Mouse (Mus musculus) MEL (cell line): ENCODE results near the gene Nckap5l. TPM values are rescaled to one million over a fixed set of nuclear protein-coding genes. Genes with fewer than 3 reads are reported as not detected.

Experiments used
- DNase-seq: peaks from one replicate; pipeline ENCODE4 v3.0.0; 2011; ENCODE audit warnings: low read depth, low spot score
- H3K27ac ChIP-seq: 2 replicates; pipeline ENCODE4 v1.5.1; 2012; ENCODE audit warnings: low read depth, mild to moderate bottlenecking, control low read depth, low read length, moderate library complexity; ENCODE audit not compliant: control insufficient read depth
- H3K27me3 ChIP-seq, 2 experiments: fragments of 150-350 bp in 1 of 2; sonication (generic) in 1 of 2; 2 replicates each; pipeline ENCODE4 v1.6.1; 2012; ENCODE audit warnings: low read length in 2 of 2, mild to moderate bottlenecking in 2 of 2, improper control_type of control experiment in 1 of 2, moderate library complexity in 1 of 2; ENCODE audit not compliant: insufficient read depth in 2 of 2, control insufficient read depth in 1 of 2
- H3K36me3 ChIP-seq, 2 experiments: 2 replicates each; pipeline ENCODE4 v1.6.1; 2012 to 2014; ENCODE audit warnings: low read length in 2 of 2, improper control_type of control experiment in 1 of 2, inconsistent platforms in 1 of 2, mild to moderate bottlenecking in 1 of 2; ENCODE audit not compliant: insufficient read depth in 2 of 2, control insufficient read depth in 1 of 2
- H3K4me1 ChIP-seq, 2 experiments: fragments of 150-350 bp in 1 of 2; sonication (generic) in 1 of 2; 2 replicates each; pipeline ENCODE4 v1.6.1; 2012; ENCODE audit warnings: low read length in 2 of 2, improper control_type of control experiment in 1 of 2, mild to moderate bottlenecking in 1 of 2; ENCODE audit not compliant: insufficient read depth in 2 of 2, control insufficient read depth in 1 of 2
- H3K4me3 ChIP-seq, 2 experiments: fragments of 150-350 bp in 1 of 2; sonication (generic) in 1 of 2; 2 replicates each; pipeline ENCODE4 v1.5.1; 2012; ENCODE audit warnings: low read depth in 2 of 2, low read length in 2 of 2, mild to moderate bottlenecking in 2 of 2, moderate library complexity in 2 of 2, control low read depth in 1 of 2, improper control_type of control experiment in 1 of 2; ENCODE audit not compliant: control insufficient read depth in 1 of 2, insufficient read depth in 1 of 2
- H3K79me2 ChIP-seq: 2 replicates; pipeline ENCODE4 v1.6.1; 2012; ENCODE audit warnings: mild to moderate bottlenecking, low read length, moderate library complexity; ENCODE audit not compliant: control insufficient read depth, poor library complexity, insufficient read depth
- H3K9ac ChIP-seq: 2 replicates; pipeline ENCODE4 v1.6.1; 2012; ENCODE audit warnings: low read depth, mild to moderate bottlenecking, control low read depth, low read length, moderate library complexity; ENCODE audit not compliant: control insufficient read depth, poor library complexity, severe bottlenecking
- H3K9me3 ChIP-seq: fragments of 150-350 bp; sonication (generic); replicated peaks from 2 replicates; pipeline ENCODE4 v1.6.1; 2012; ENCODE audit warnings: mild to moderate bottlenecking, low read length, improper control_type of control experiment, moderate library complexity; ENCODE audit not compliant: insufficient read depth
- CHD2 ChIP-seq: IDR thresholded peaks from 2 replicates; pipeline ENCODE4 v1.6.1; 2011; ENCODE audit warnings: low read length, improper control_type of control experiment
- ELF1 ChIP-seq: IDR thresholded peaks from 2 replicates; pipeline ENCODE4 v1.6.1; 2014; ENCODE audit warnings: low read depth, mild to moderate bottlenecking, inconsistent platforms, low read length, improper control_type of control experiment, moderate library complexity
- ETS1 ChIP-seq: IDR thresholded peaks from 2 replicates; pipeline ENCODE4 v1.6.1; 2012; ENCODE audit warnings: low read depth, mild to moderate bottlenecking, inconsistent platforms, low read length, improper control_type of control experiment, moderate library complexity
- GABPA ChIP-seq: IDR thresholded peaks from 2 replicates; pipeline ENCODE4 v1.6.1; 2012; ENCODE audit warnings: low read depth, mild to moderate bottlenecking, inconsistent platforms, low read length, improper control_type of control experiment, moderate library complexity
- KAT2A ChIP-seq: conservative IDR thresholded peaks from 2 replicates; pipeline ENCODE4 v1.6.1; 2012; ENCODE audit warnings: low read depth, low read length, improper control_type of control experiment, inconsistent platforms
- MXI1 ChIP-seq: IDR thresholded peaks from 2 replicates; pipeline ENCODE4 v1.6.1; 2011; ENCODE audit warnings: mild to moderate bottlenecking, low read depth, low read length, improper control_type of control experiment
- POLR2A ChIP-seq, 2 experiments: IDR thresholded peaks; 2 replicates each; pipeline ENCODE4 v1.6.1; 2011 to 2012; ENCODE audit warnings: low read length in 2 of 2, mild to moderate bottlenecking in 2 of 2, control low read depth in 1 of 2, improper control_type of control experiment in 1 of 2, low read depth in 1 of 2, moderate library complexity in 1 of 2; ENCODE audit not compliant: control insufficient read depth in 1 of 2, insufficient read depth in 1 of 2, poor library complexity in 1 of 2
- POLR2AphosphoS2 ChIP-seq: IDR thresholded peaks from 2 replicates; pipeline ENCODE4 v1.6.1; 2011; ENCODE audit warnings: low read length, improper control_type of control experiment
- POLR2AphosphoS5 ChIP-seq: IDR thresholded peaks from 2 replicates; pipeline ENCODE4 v1.6.1; 2012; ENCODE audit warnings: low read depth, borderline replicate concordance, mild to moderate bottlenecking, inconsistent platforms, low read length, moderate library complexity, mixed read lengths
- RCOR1 ChIP-seq: IDR thresholded peaks from 2 replicates; pipeline ENCODE4 v1.6.1; 2012; ENCODE audit warnings: low read depth, mild to moderate bottlenecking, inconsistent platforms, low read length, improper control_type of control experiment
- SMC3 ChIP-seq: IDR thresholded peaks from 2 replicates; pipeline ENCODE4 v1.6.1; 2011; ENCODE audit warnings: low read depth, low read length, improper control_type of control experiment
- TBP ChIP-seq: IDR thresholded peaks from 2 replicates; pipeline ENCODE4 v1.8.0; 2011; ENCODE audit warnings: low read depth, low read length, improper control_type of control experiment
- TCF12 ChIP-seq: IDR thresholded peaks from 2 replicates; pipeline ENCODE4 v1.6.1; 2014; ENCODE audit warnings: low read depth, mild to moderate bottlenecking, inconsistent platforms, low read length, improper control_type of control experiment, moderate library complexity
- UBTF ChIP-seq: IDR thresholded peaks from 2 replicates; pipeline ENCODE4 v1.6.1; 2012; ENCODE audit warnings: low read depth, mild to moderate bottlenecking, inconsistent platforms, low read length, improper control_type of control experiment, moderate library complexity, borderline replicate concordance; ENCODE audit not compliant: insufficient read depth
- USF2 ChIP-seq, 2 experiments: IDR thresholded peaks; 2 replicates each; pipeline ENCODE4 v1.6.1; 2011 to 2012; ENCODE audit warnings: improper control_type of control experiment in 2 of 2, low read length in 2 of 2, borderline replicate concordance in 1 of 2, inconsistent platforms in 1 of 2, low read depth in 1 of 2, mild to moderate bottlenecking in 1 of 2; ENCODE audit not compliant: insufficient read depth in 1 of 2
- ZKSCAN1 ChIP-seq: IDR thresholded peaks from 2 replicates; pipeline ENCODE4 v1.6.1; 2012; ENCODE audit warnings: low read depth, mild to moderate bottlenecking, inconsistent platforms, low read length, improper control_type of control experiment, moderate library complexity
- ZMIZ1 ChIP-seq: IDR thresholded peaks from 2 replicates; pipeline ENCODE4 v1.6.1; 2012; ENCODE audit warnings: low read depth, mild to moderate bottlenecking, inconsistent platforms, low read length, improper control_type of control experiment, moderate library complexity
- ZNF384 ChIP-seq: IDR thresholded peaks from 2 replicates; pipeline ENCODE4 v1.6.1; 2012; ENCODE audit warnings: low read depth, mild to moderate bottlenecking, inconsistent platforms, low read length, improper control_type of control experiment
- polyA plus RNA-seq, 2 experiments: library from polyadenylated mRNA; stranded (reverse) in 1 of 2; unstranded in 1 of 2; fragments of >175 nt in 1 of 2; fragments of >200 nt in 1 of 2; gene quantifications; 2 replicates each; pipeline versions ENCODE4 v1.2.1 to v1.2.4; 2012; ENCODE audit warnings: low replicate concordance in 2 of 2, low read depth in 1 of 2; ENCODE audit not compliant: insufficient read length in 2 of 2, insufficient read depth in 1 of 2, missing spikeins in 1 of 2
- total RNA-seq: library from RNA; depleted of rRNA; stranded (reverse); fragments of 300-350 nt; gene quantifications from 2 replicates; pipeline ENCODE4 v1.2.3, GENCODE M21; 2012

Gene Nckap5l
- total and polyA plus RNA-seq, 3 experiments = 2.5 to 14.1 TPM; not detected in 1

- TF ChIP-seq USF2 (IDR thresholded peaks at IDR 0.05; ENCODE audit: borderline replicate concordance in 1 of 2, insufficient read depth in 1 of 2, low read depth in 1 of 2, low read length in 2 of 2) (no peak), GABPA (no peak), KAT2A (no peak), POLR2AphosphoS2 (no peak), SMC3 (no peak), POLR2A (IDR thresholded peaks at IDR 0.05; ENCODE audit: control insufficient read depth in 1 of 2, insufficient read depth in 1 of 2, low read depth in 1 of 2, low read length in 2 of 2, poor library complexity in 1 of 2) (no peak), TCF12 (no peak)
- Histone ChIP-seq H3K9ac (no peak overlapping the region), H3K4me1 (no peaks in the 10 kb centered on the region), H3K27me3 (no peaks in the 10 kb centered on the region), H3K79me2 (peaks cover 2% of the 10 kb centered on the region; the same call in 1 of the 2 replicates), H3K36me3 (peaks cover 0 to 36% of the 10 kb centered on the region in 2 experiments; a peak in 2 of 4 replicates), H3K27ac (no peak overlapping the region), H3K9me3 (no peaks in the 10 kb centered on the region), H3K4me3 (no peak overlapping the region)
- no peak for DNase-seq
Observed at GRCm38 (mm10) chr15:99406986-99407570, 50.5 kb downstream of the Nckap5l start.

GRCm38 (mm10) chr15:99405150-99405549, 52.4 kb downstream of the Nckap5l start:
- peaks cover 11% of the 10 kb centered on the region for H3K79me2 ChIP-seq
- no peak overlapping the region for H3K9ac ChIP-seq
- no peak overlapping the region for H3K27ac ChIP-seq
- H3K36me3 ChIP-seq = peaks cover 1 to 46% of the 10 kb centered on the region in 2 experiments
- no peak for TF ChIP-seq POLR2AphosphoS2
- no peak for TF ChIP-seq MXI1
- TF ChIP-seq TBP = no peak
- no peak for TF ChIP-seq ZNF384
- no peak for TF ChIP-seq POLR2AphosphoS5
- TF ChIP-seq ZMIZ1 = no peak
- no peak for TF ChIP-seq UBTF
- no peak for TF ChIP-seq SMC3
- no peak for TF ChIP-seq ETS1
- no peak for TF ChIP-seq CHD2
- no peak for TF ChIP-seq ELF1
- no peak for TF ChIP-seq USF2 (IDR thresholded peaks at IDR 0.05; ENCODE audit: borderline replicate concordance in 1 of 2, insufficient read depth in 1 of 2, low read depth in 1 of 2, low read length in 2 of 2)
- no peak for TF ChIP-seq RCOR1
- TF ChIP-seq ZKSCAN1 = no peak
- H3K27me3 ChIP-seq = no peaks in the 10 kb centered on the region
- no peak overlapping the region for H3K4me3 ChIP-seq
- no peaks in the 10 kb centered on the region for H3K4me1 ChIP-seq
- H3K9me3 ChIP-seq = no peaks in the 10 kb centered on the region
- DNase-seq = no peak
